Mouse (Mus musculus) hindbrain, embryonic 12.5 days (tissue): ENCODE results near the gene Tssk2. TPM values are rescaled to one million over a fixed set of nuclear protein-coding genes. Genes with fewer than 3 reads are reported as not detected.

Source experiments
- ATAC-seq: fragments of 200-750 bp; cut with Nextera tagmentation; 2 replicates; pipeline ENCODE4 v1.8.0; 2017; ENCODE audit warnings: moderate TSS enrichment; ENCODE audit not compliant: low FRiP score
- H3K27ac ChIP-seq: fragments of 300-500 bp; sonication (generic); 2 replicates; pipeline ENCODE4 v1.5.1; 2016; ENCODE audit warnings: mild to moderate bottlenecking
- H3K27me3 ChIP-seq: fragments of 300-500 bp; sonication (generic); 2 replicates; pipeline ENCODE4 v1.6.1; 2016; ENCODE audit warnings: mild to moderate bottlenecking
- H3K36me3 ChIP-seq: fragments of 300-500 bp; sonication (generic); 2 replicates; pipeline ENCODE4 v1.6.1; 2016; ENCODE audit warnings: mild to moderate bottlenecking
- H3K4me1 ChIP-seq: fragments of 300-500 bp; sonication (generic); 2 replicates; pipeline ENCODE4 v1.6.1; 2016
- H3K4me2 ChIP-seq: fragments of 300-500 bp; sonication (generic); replicated peaks from 2 replicates; pipeline ENCODE4 v1.6.1; 2016; ENCODE audit warnings: mild to moderate bottlenecking
- H3K4me3 ChIP-seq: fragments of 300-500 bp; sonication (generic); 2 replicates; pipeline ENCODE4 v1.5.1; 2016; ENCODE audit warnings: mild to moderate bottlenecking
- H3K9ac ChIP-seq: fragments of 300-500 bp; sonication (generic); 2 replicates; pipeline ENCODE4 v1.6.1; 2016; ENCODE audit warnings: mild to moderate bottlenecking, moderate library complexity
- H3K9me3 ChIP-seq: fragments of 300-500 bp; sonication (generic); replicated peaks from 2 replicates; pipeline ENCODE4 v1.6.1; 2016; ENCODE audit warnings: mild to moderate bottlenecking
- WGBS: fragments of 180-500 bp; shearing (Covaris S2); methylation state at CpG from one replicate; pipeline ENCODE4 v1.1.7; 2016; 5-methylcytosine and 5-hydroxymethylcytosine counted together
- polyA plus RNA-seq: library from polyadenylated mRNA; unstranded; fragments of >200 nt; fragmentation: Nextera tagmentation; extraction: Ambion mirVana; gene quantifications from 2 replicates; pipeline ENCODE4 v1.2.1, GENCODE M21; 2016

The Tssk2 gene
- 0.17 and 0.21 TPM in 2 replicates for polyA plus RNA-seq

- 91% methylated on average over 14 of the region's 14 CpGs for WGBS
- Histone ChIP-seq H3K9ac (no peak within 1 kb of the TSS), H3K4me1 (no peaks in the 10 kb centered on the region), H3K4me2 (no peak within 1 kb of the TSS), H3K9me3 (no peaks in the 10 kb centered on the region), H3K4me3 (no peak within 1 kb of the TSS), H3K27ac (no peak within 1 kb of the TSS), H3K36me3 (peaks cover 55% of the 10 kb centered on the region), H3K27me3 (no peaks in the 10 kb centered on the region)
- ATAC-seq, result no peak
Measured at GRCm38 (mm10) chr16:17898462-17898861, at the start of gene Tssk2, which contains the start of gene Dgcr2. Gene Tssk2 (plus strand): TSS chr16:17898637. Gene Dgcr2 (minus strand): TSS chr16:17898562.

- 29% methylated on average over 1 of the region's 1 CpGs for WGBS
- Histone ChIP-seq H3K9ac (no peak overlapping the region), H3K27me3 (no peaks in the 10 kb centered on the region), H3K9me3 (no peaks in the 10 kb centered on the region), H3K36me3 (peaks cover 88% of the 10 kb centered on the region), H3K27ac (0 out of 2 replicates have a peak overlapping the region, but pooled peaks have one; percentile 8), H3K4me2 (no peak overlapping the region), H3K4me1 (no peaks in the 10 kb centered on the region), H3K4me3 (no peak overlapping the region)
- 0 out of 2 replicates have a peak, but pooled peaks have one; percentile 38 for ATAC-seq
Measured at GRCm38 (mm10) chr16:17848928-17849327, 49.5 kb upstream of the Tssk2 start.

- no peak for ATAC-seq
- Histone ChIP-seq H3K9me3 (no peaks in the 10 kb centered on the region), H3K27me3 (no peaks in the 10 kb centered on the region), H3K27ac (no peak overlapping the region), H3K4me1 (no peaks in the 10 kb centered on the region), H3K36me3 (peaks cover 88% of the 10 kb centered on the region), H3K4me3 (no peak overlapping the region), H3K9ac (no peak overlapping the region), H3K4me2 (no peak overlapping the region)
- WGBS, result 85% methylated on average over 6 of the region's 6 CpGs
Measured at GRCm38 (mm10) chr16:17849486-17849885, 49.0 kb upstream of the Tssk2 start.

GRCm38 (mm10) chr16:17851331-17851730 is 47.1 kb upstream of the Tssk2 start:
- Histone ChIP-seq H3K27me3 (no peaks in the 10 kb centered on the region), H3K9ac (no peak overlapping the region), H3K9me3 (no peaks in the 10 kb centered on the region), H3K4me1 (no peaks in the 10 kb centered on the region), H3K4me2 (no peak overlapping the region), H3K4me3 (no peak overlapping the region), H3K36me3 (peaks cover 85% of the 10 kb centered on the region), H3K27ac (no peak overlapping the region)
- 96% methylated on average over 5 of the region's 5 CpGs for WGBS
- no peak for ATAC-seq

- no peaks in the 10 kb centered on the region for H3K4me1 ChIP-seq
- no peak overlapping the region for H3K27ac ChIP-seq
- H3K9ac ChIP-seq, result no peak overlapping the region
- H3K9me3 ChIP-seq, result no peaks in the 10 kb centered on the region
- H3K36me3 ChIP-seq, result peaks cover 85% of the 10 kb centered on the region
- no peak overlapping the region for H3K4me3 ChIP-seq
- H3K4me2 ChIP-seq, result no peak overlapping the region
- 100% methylated on average over 1 of the region's 1 CpGs for WGBS
- ATAC-seq, result no peak
- H3K27me3 ChIP-seq, result no peaks in the 10 kb centered on the region
Measured at GRCm38 (mm10) chr16:17851860-17852259, 46.6 kb upstream of the Tssk2 start.

GRCm38 (mm10) chr16:17853263-17853662 is 45.2 kb upstream of the Tssk2 start:
- ATAC-seq, result no peak
- peaks cover 87% of the 10 kb centered on the region for H3K36me3 ChIP-seq

GRCm38 (mm10) chr16:17857157-17857556 is 41.3 kb upstream of the Tssk2 start:
- no peaks in the 10 kb centered on the region for H3K9me3 ChIP-seq
- H3K27me3 ChIP-seq, result no peaks in the 10 kb centered on the region
- H3K36me3 ChIP-seq, result peaks cover 77% of the 10 kb centered on the region
- 95% methylated on average over 7 of the region's 7 CpGs for WGBS
- ATAC-seq, result no peak
- H3K4me2 ChIP-seq, result no peak overlapping the region
- H3K27ac ChIP-seq, result no peak overlapping the region
- H3K4me3 ChIP-seq, result no peak overlapping the region
- no peak overlapping the region for H3K9ac ChIP-seq
- no peaks in the 10 kb centered on the region for H3K4me1 ChIP-seq

More at GRCm38 (mm10) chr16:17853263-17853662, 45.2 kb upstream of the Tssk2 start:
- H3K4me1 ChIP-seq, result no peaks in the 10 kb centered on the region
- no peak overlapping the region for H3K9ac ChIP-seq
- WGBS, result 94% methylated on average over 2 of the region's 2 CpGs
- H3K27me3 ChIP-seq, result no peaks in the 10 kb centered on the region
- no peak overlapping the region for H3K4me3 ChIP-seq
- no peak overlapping the region for H3K4me2 ChIP-seq
- no peaks in the 10 kb centered on the region for H3K9me3 ChIP-seq
- no peak overlapping the region for H3K27ac ChIP-seq

GRCm38 (mm10) chr16:17858592-17858991 is 39.8 kb upstream of the Tssk2 start:
- no peak for ATAC-seq
- Histone ChIP-seq H3K27ac (no peak overlapping the region), H3K27me3 (no peaks in the 10 kb centered on the region), H3K9ac (no peak overlapping the region), H3K4me2 (no peak overlapping the region), H3K36me3 (peaks cover 66% of the 10 kb centered on the region), H3K9me3 (no peaks in the 10 kb centered on the region), H3K4me1 (no peaks in the 10 kb centered on the region), H3K4me3 (no peak overlapping the region)

GRCm38 (mm10) chr16:17865293-17865692 is 33.1 kb upstream of the Tssk2 start:
- no peaks in the 10 kb centered on the region for H3K4me1 ChIP-seq
- WGBS, result 94% methylated on average over 2 of the region's 2 CpGs
- no peaks in the 10 kb centered on the region for H3K27me3 ChIP-seq
- no peak overlapping the region for H3K27ac ChIP-seq
- no peak overlapping the region for H3K4me2 ChIP-seq
- no peak for ATAC-seq
- no peak overlapping the region for H3K9ac ChIP-seq
- H3K4me3 ChIP-seq, result no peak overlapping the region
- peaks cover 29% of the 10 kb centered on the region for H3K36me3 ChIP-seq
- no peaks in the 10 kb centered on the region for H3K9me3 ChIP-seq

- no peaks in the 10 kb centered on the region for H3K4me1 ChIP-seq
- H3K4me2 ChIP-seq, result no peak overlapping the region
- H3K9me3 ChIP-seq, result no peaks in the 10 kb centered on the region
- H3K27ac ChIP-seq, result no peak overlapping the region
- H3K36me3 ChIP-seq, result peaks cover 30% of the 10 kb centered on the region
- WGBS, result 79% methylated on average over 6 of the region's 6 CpGs
- no peak for ATAC-seq
- no peaks in the 10 kb centered on the region for H3K27me3 ChIP-seq
- H3K9ac ChIP-seq, result no peak overlapping the region
- H3K4me3 ChIP-seq, result no peak overlapping the region
Measured at GRCm38 (mm10) chr16:17865770-17866169, 32.7 kb upstream of the Tssk2 start.

GRCm38 (mm10) chr16:17871248-17871647 is 27.2 kb upstream of the Tssk2 start:
- no peaks in the 10 kb centered on the region for H3K4me1 ChIP-seq
- no peaks in the 10 kb centered on the region for H3K27me3 ChIP-seq
- H3K4me2 ChIP-seq, result no peak overlapping the region
- peaks cover 38% of the 10 kb centered on the region for H3K36me3 ChIP-seq
- no peak overlapping the region for H3K9ac ChIP-seq
- no peak overlapping the region for H3K4me3 ChIP-seq
- ATAC-seq, result no peak
- H3K27ac ChIP-seq, result no peak overlapping the region
- 91% methylated on average over 5 of the region's 5 CpGs for WGBS
- H3K9me3 ChIP-seq, result no peaks in the 10 kb centered on the region

GRCm38 (mm10) chr16:17872995-17873394 is 25.4 kb upstream of the Tssk2 start:
- Histone ChIP-seq H3K9me3 (no peaks in the 10 kb centered on the region), H3K4me1 (no peaks in the 10 kb centered on the region), H3K36me3 (peaks cover 35% of the 10 kb centered on the region), H3K9ac (0 out of 2 replicates have a peak overlapping the region, but pooled peaks have one; percentile 24), H3K4me3 (no peak overlapping the region), H3K27ac (no peak overlapping the region), H3K27me3 (no peaks in the 10 kb centered on the region), H3K4me2 (no peak overlapping the region)
- no peak for ATAC-seq
- WGBS, result 62% methylated on average over 4 of the region's 4 CpGs

GRCm38 (mm10) chr16:17875174-17875573 is 23.3 kb upstream of the Tssk2 start:
- Histone ChIP-seq H3K9ac (no peak overlapping the region), H3K4me3 (no peak overlapping the region), H3K27ac (no peak overlapping the region), H3K4me1 (no peaks in the 10 kb centered on the region), H3K36me3 (peaks cover 25% of the 10 kb centered on the region), H3K4me2 (no peak overlapping the region), H3K27me3 (no peaks in the 10 kb centered on the region), H3K9me3 (no peaks in the 10 kb centered on the region)
- ATAC-seq, result no peak
- 84% methylated on average over 4 of the region's 4 CpGs for WGBS
